Mouse (Mus musculus): Measurements from ENCODE around the gene Pygb.

- TF ChIP-seq CTCF (IDR thresholded peaks at IDR 0.05; ENCODE audit: control insufficient read depth, insufficient read depth, low read length), result no peak
- TF ChIP-seq POLR2A (IDR thresholded peaks at IDR 0.05; ENCODE audit: borderline replicate concordance, control insufficient read depth, low read depth, low read length), result no peak
These were observed 39.9 kb downstream of the Pygb start for GRCm38 (mm10) chr2:150826426-150826825.
